ENCODE assay signal across 8 mouse cellular contexts in genomic region chr13:70233896-70234799, GRCm38 (mm10).
DNase-seq lines count a peak whose midpoint lies in the region; ATAC-seq lines count a peak whose summit lies in the region.

No protein-coding gene starts in this region.

- no peaks in the 10 kb centered on the region for H3K9me3 ChIP-seq in embryonic facial prominence, embryonic 12.5 days
- H3K9me3 ChIP-seq in heart, embryonic 13.5 days = no peaks in the 10 kb centered on the region
- no peaks in the 10 kb centered on the region for H3K9me3 ChIP-seq in kidney, embryonic 16.5 days (ENCODE audit: low read length)
- no peaks in the 10 kb centered on the region for H3K9me3 ChIP-seq in limb, embryonic 15.5 days
- no peaks in the 10 kb centered on the region for H3K9me3 ChIP-seq in neural tube, embryonic 12.5 days

- H3K27ac ChIP-seq in embryonic facial prominence, embryonic 12.5 days = no peak overlapping the region
- no peak overlapping the region for H3K27ac ChIP-seq in heart, embryonic 13.5 days (replicated peaks)
- H3K27ac ChIP-seq in kidney, embryonic 16.5 days (ENCODE audit: low read length) = no peak overlapping the region
- no peak overlapping the region for H3K27ac ChIP-seq in limb, embryonic 15.5 days
- no peak overlapping the region for H3K27ac ChIP-seq in neural tube, embryonic 12.5 days

- H3K27me3 ChIP-seq in embryonic facial prominence, embryonic 12.5 days = no peaks in the 10 kb centered on the region
- 0 out of 2 replicates have a peak, but pooled peaks cover 6% of the 10 kb centered on the region for H3K27me3 ChIP-seq in heart, embryonic 13.5 days (replicated peaks)
- peaks cover 3% of the 10 kb centered on the region; the same call in 1 of the 2 replicates for H3K27me3 ChIP-seq in kidney, embryonic 16.5 days (ENCODE audit: insufficient read depth, low read length)
- no peaks in the 10 kb centered on the region; the same call in 1 of the 2 replicates for H3K27me3 ChIP-seq in limb, embryonic 15.5 days
- H3K27me3 ChIP-seq in neural tube, embryonic 12.5 days (replicated peaks) = no peaks in the 10 kb centered on the region

- H3K4me1 ChIP-seq in embryonic facial prominence, embryonic 12.5 days = no peaks in the 10 kb centered on the region
- H3K4me1 ChIP-seq in heart, embryonic 13.5 days = no peaks in the 10 kb centered on the region
- peaks cover 4% of the 10 kb centered on the region; the same call in 1 of the 2 replicates for H3K4me1 ChIP-seq in kidney, embryonic 16.5 days (ENCODE audit: insufficient read depth, low read length)
- peaks cover 3% of the 10 kb centered on the region; the same call in 1 of the 2 replicates for H3K4me1 ChIP-seq in limb, embryonic 15.5 days
- peaks cover 9% of the 10 kb centered on the region; the same call in 1 of the 2 replicates for H3K4me1 ChIP-seq in neural tube, embryonic 12.5 days

- H3K9ac ChIP-seq in embryonic facial prominence, embryonic 12.5 days = no peak overlapping the region
- no peak overlapping the region for H3K9ac ChIP-seq in heart, embryonic 13.5 days
- 0 out of 2 replicates have a peak overlapping the region, but pooled peaks have one; percentile 38 for H3K9ac ChIP-seq in kidney, embryonic 16.5 days (replicated peaks; ENCODE audit: low read length)
- no peak overlapping the region for H3K9ac ChIP-seq in limb, embryonic 15.5 days
- H3K9ac ChIP-seq in neural tube, embryonic 12.5 days = no peak overlapping the region

- ATAC-seq in embryonic facial prominence, embryonic 12.5 days (ENCODE audit: insufficient number of reproducible peaks, insufficient read depth, low FRiP score, low TSS enrichment) = peak; percentile 64
- ATAC-seq in heart, embryonic 13.5 days (ENCODE audit: extremely low read depth, insufficient number of reproducible peaks, low FRiP score, low TSS enrichment) = no peak
- peak; percentile 88 for ATAC-seq in kidney, embryonic 16.5 days (ENCODE audit: low FRiP score, low TSS enrichment)
- 0 out of 2 replicates have a peak, but pooled peaks have one; percentile 24 for ATAC-seq in limb, embryonic 15.5 days (ENCODE audit: insufficient number of reproducible peaks, low FRiP score, low TSS enrichment, low read depth)
- peak; percentile 86 for ATAC-seq in neural tube, embryonic 12.5 days (ENCODE audit: low FRiP score, low read depth)

- H3K4me3 ChIP-seq in embryonic facial prominence, embryonic 12.5 days = no peak overlapping the region
- H3K4me3 ChIP-seq in heart, embryonic 13.5 days = 0 out of 2 replicates have a peak overlapping the region, but pooled peaks have one; percentile 3
- 0 out of 2 replicates have a peak overlapping the region, but pooled peaks have one; percentile 11 for H3K4me3 ChIP-seq in kidney, embryonic 16.5 days (ENCODE audit: low read length)
- no peak overlapping the region for H3K4me3 ChIP-seq in limb, embryonic 15.5 days
- no peak overlapping the region for H3K4me3 ChIP-seq in neural tube, embryonic 12.5 days

- peak overlapping the region; percentile 41 for H3K4me2 ChIP-seq in embryonic facial prominence, embryonic 12.5 days (replicated peaks)
- peak overlapping the region; percentile 44 for H3K4me2 ChIP-seq in heart, embryonic 13.5 days
- peak overlapping the region; percentile 45 for H3K4me2 ChIP-seq in kidney, embryonic 16.5 days (replicated peaks; ENCODE audit: low read depth, low read length)
- H3K4me2 ChIP-seq in limb, embryonic 15.5 days = 0 out of 2 replicates have a peak overlapping the region, but pooled peaks have one; percentile 31
- H3K4me2 ChIP-seq in neural tube, embryonic 12.5 days (replicated peaks) = peak overlapping the region; percentile 42; the same call in 1 of the 2 replicates

- WGBS in embryonic facial prominence, embryonic 12.5 days = 28% methylated on average over 22 of the region's 22 CpGs
- 41% methylated on average over 22 of the region's 22 CpGs for WGBS in heart, embryonic 13.5 days
- 38% methylated on average over 22 of the region's 22 CpGs for WGBS in kidney, embryonic 16.5 days
- 37% methylated on average over 22 of the region's 22 CpGs for WGBS in limb, embryonic 15.5 days
- WGBS in neural tube, embryonic 12.5 days = 33% methylated on average over 22 of the region's 22 CpGs

- DNase-seq in 3T3-L1 (ENCODE audit: low read depth, low spot score) = peak; percentile 45
- DNase-seq in adrenal gland, postnatal 25 days = peak; percentile 85
- peak; percentile 59 for DNase-seq in urinary bladder, postnatal 25 days (ENCODE audit: low spot score)

- no peaks in the 10 kb centered on the region for H3K36me3 ChIP-seq in embryonic facial prominence, embryonic 12.5 days
- H3K36me3 ChIP-seq in heart, embryonic 13.5 days = no peaks in the 10 kb centered on the region
- no peaks in the 10 kb centered on the region for H3K36me3 ChIP-seq in kidney, embryonic 16.5 days (ENCODE audit: insufficient read depth, low read length)
- H3K36me3 ChIP-seq in limb, embryonic 15.5 days = no peaks in the 10 kb centered on the region
- H3K36me3 ChIP-seq in neural tube, embryonic 12.5 days = no peaks in the 10 kb centered on the region

Comparison
In these comparisons a context has a peak if more than half of its experiments do, and no peak if none do; other contexts are left out.
1. H3K4me3 ChIP-seq: peak in heart, embryonic 13.5 days (single experiment) and kidney, embryonic 16.5 days (single experiment); none in embryonic facial prominence, embryonic 12.5 days (single experiment), limb, embryonic 15.5 days (single experiment) and neural tube, embryonic 12.5 days (single experiment).
2. Peak in every context shown above with its lines, with median percentiles within 50 percentile points of each other: DNase-seq and H3K4me2 ChIP-seq.